Mouse (Mus musculus) hindbrain, embryonic 16.5 days (tissue): ENCODE results near the gene Parp11. TPM values are rescaled to one million over a fixed set of nuclear protein-coding genes. Genes with fewer than 3 reads are reported as not detected.

ENCODE experiments used
- ATAC-seq: fragments of 200-750 bp; cut with Nextera tagmentation; 2 replicates; pipeline ENCODE4 v1.8.0; 2017; ENCODE audit warnings: moderate TSS enrichment, moderate library complexity
- H3K27ac ChIP-seq: fragments of 300-500 bp; sonication (generic); 2 replicates; pipeline ENCODE4 v1.5.1; 2014; ENCODE audit warnings: low read depth, mild to moderate bottlenecking, control low read depth, low read length, moderate library complexity
- H3K27me3 ChIP-seq: fragments of 300-500 bp; sonication (generic); replicated peaks from 2 replicates; pipeline ENCODE4 v1.6.1; 2014; ENCODE audit warnings: low read length; ENCODE audit not compliant: control insufficient read depth, insufficient read depth
- H3K36me3 ChIP-seq: fragments of 300-500 bp; sonication (generic); 2 replicates; pipeline ENCODE4 v1.6.1; 2014; ENCODE audit warnings: mild to moderate bottlenecking, low read length, moderate library complexity, mixed read lengths; ENCODE audit not compliant: control insufficient read depth, insufficient read depth
- H3K4me1 ChIP-seq: fragments of 300-500 bp; sonication (generic); 2 replicates; pipeline ENCODE4 v1.6.1; 2014; ENCODE audit warnings: low read depth, low read length; ENCODE audit not compliant: control insufficient read depth, insufficient read depth
- H3K4me2 ChIP-seq: fragments of 300-500 bp; sonication (generic); 2 replicates; pipeline ENCODE4 v1.6.1; 2014; ENCODE audit warnings: mild to moderate bottlenecking, low read length, control low read depth, moderate library complexity
- H3K4me3 ChIP-seq: fragments of 300-500 bp; sonication (generic); 2 replicates; pipeline ENCODE4 v1.5.1; 2014; ENCODE audit warnings: mild to moderate bottlenecking, low read length, control low read depth, moderate library complexity
- H3K9ac ChIP-seq: fragments of 300-500 bp; sonication (generic); 2 replicates; pipeline ENCODE4 v1.6.1; 2014; ENCODE audit warnings: low read depth, mild to moderate bottlenecking, control low read depth, low read length, moderate library complexity
- H3K9me3 ChIP-seq: fragments of 300-500 bp; sonication (generic); 2 replicates; pipeline ENCODE4 v1.6.1; 2014; ENCODE audit warnings: mild to moderate bottlenecking, low read length, moderate library complexity; ENCODE audit not compliant: control insufficient read depth
- WGBS: fragments of 180-500 bp; shearing (Covaris S2); extraction: QIAGEN DNeasy Blood & Tissue Kit; methylation state at CpG from one replicate; pipeline ENCODE4 v1.1.7; 2014; 5-methylcytosine and 5-hydroxymethylcytosine counted together
- polyA plus RNA-seq: library from polyadenylated mRNA; unstranded; fragments of >200 nt; fragmentation: Nextera tagmentation; extraction: Ambion mirVana; gene quantifications from 2 replicates; pipeline ENCODE4 v1.2.1, GENCODE M21; 2015

The Parp11 gene
- polyA plus RNA-seq, 1 experiment from 2014 or later: 69.2 TPM

DNA sequence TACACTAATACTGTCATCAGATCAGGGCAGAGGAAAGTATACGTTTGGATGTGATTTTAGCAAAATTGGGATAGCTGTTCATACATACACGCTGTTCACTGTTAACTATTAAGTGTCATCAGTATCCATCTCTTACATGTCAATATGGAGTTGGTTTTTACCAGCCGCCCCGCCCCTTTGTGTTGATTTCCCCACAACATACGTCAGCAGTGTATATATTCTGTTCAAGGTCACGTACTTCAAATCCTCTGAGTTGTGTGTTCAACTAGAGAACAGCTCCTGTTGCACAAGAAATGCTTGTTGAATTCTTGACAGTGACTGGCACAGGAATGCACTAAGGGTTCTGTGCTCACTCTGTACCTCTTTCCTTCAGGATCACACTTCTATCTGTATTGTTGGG lies 8.2 kb downstream of the Parp11 start:
- peak overlapping the region; percentile 65 for H3K4me3 ChIP-seq
- H3K4me1 ChIP-seq: peaks cover 13% of the 10 kb centered on the region
- 85% methylated on average over 6 of the region's 6 CpGs for WGBS
- peak overlapping the region; percentile 19; the same call in 1 of the 2 replicates for H3K9ac ChIP-seq
- no peaks in the 10 kb centered on the region for H3K36me3 ChIP-seq
- H3K4me2 ChIP-seq: peak overlapping the region; percentile 68
- no peaks in the 10 kb centered on the region for H3K9me3 ChIP-seq
- H3K27me3 ChIP-seq: no peaks in the 10 kb centered on the region
- ATAC-seq: no peak
- no peak overlapping the region for H3K27ac ChIP-seq

DNA sequence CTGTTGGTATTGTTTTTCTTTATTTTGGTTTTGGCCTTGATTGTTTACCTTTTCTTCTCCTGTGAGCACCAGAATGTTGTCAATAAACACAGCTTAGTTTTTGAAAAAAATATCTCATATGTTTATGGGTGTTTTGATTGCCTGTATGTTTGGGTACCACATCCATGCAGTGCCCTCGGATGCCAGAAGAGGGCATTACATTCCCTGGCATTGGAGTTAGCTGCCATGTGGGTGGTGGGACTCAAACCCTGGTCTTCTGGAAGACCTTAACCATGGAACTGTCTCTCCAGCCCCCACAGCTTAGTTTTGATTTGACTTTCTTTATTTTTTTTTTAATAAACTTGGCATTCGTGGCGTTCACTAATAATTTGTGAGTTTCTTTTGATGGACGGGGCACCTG lies 8.8 kb downstream of the Parp11 start:
- Histone ChIP-seq H3K36me3 (no peaks in the 10 kb centered on the region), H3K4me2 (no peak overlapping the region), H3K4me1 (peaks cover 10% of the 10 kb centered on the region), H3K27ac (no peak overlapping the region), H3K9me3 (no peaks in the 10 kb centered on the region), H3K4me3 (no peak overlapping the region), H3K9ac (no peak overlapping the region), H3K27me3 (no peaks in the 10 kb centered on the region)
- 95% methylated on average over 4 of the region's 4 CpGs for WGBS
- ATAC-seq: no peak

DNA sequence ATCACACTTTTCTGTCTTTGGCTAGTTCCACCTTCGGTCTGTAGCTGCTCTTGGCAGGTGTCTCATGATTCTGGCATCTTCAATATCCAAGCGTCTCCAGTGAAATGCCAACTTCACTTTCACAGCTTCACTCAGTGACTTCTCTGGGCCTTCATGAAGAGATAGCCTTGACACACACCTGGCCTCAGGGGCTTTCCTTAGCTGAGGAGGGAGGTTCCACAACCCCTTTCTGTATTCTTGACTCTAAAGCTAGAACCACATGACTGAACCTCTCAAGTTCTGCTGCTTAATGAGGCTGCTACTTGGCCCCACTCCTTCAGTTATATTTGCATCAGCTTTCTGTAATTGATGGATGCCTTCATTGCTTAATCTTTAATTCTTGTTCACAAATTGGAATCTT lies 10.1 kb downstream of the Parp11 start:
- no peak for ATAC-seq
- H3K9ac ChIP-seq: no peak overlapping the region
- H3K27ac ChIP-seq: no peak overlapping the region
- no peaks in the 10 kb centered on the region for H3K27me3 ChIP-seq
- H3K36me3 ChIP-seq: no peaks in the 10 kb centered on the region
- peaks cover 10% of the 10 kb centered on the region for H3K4me1 ChIP-seq
- WGBS: 92% methylated on average over 2 of the region's 2 CpGs
- H3K4me3 ChIP-seq: no peak overlapping the region
- H3K9me3 ChIP-seq: no peaks in the 10 kb centered on the region
- no peak overlapping the region for H3K4me2 ChIP-seq

DNA sequence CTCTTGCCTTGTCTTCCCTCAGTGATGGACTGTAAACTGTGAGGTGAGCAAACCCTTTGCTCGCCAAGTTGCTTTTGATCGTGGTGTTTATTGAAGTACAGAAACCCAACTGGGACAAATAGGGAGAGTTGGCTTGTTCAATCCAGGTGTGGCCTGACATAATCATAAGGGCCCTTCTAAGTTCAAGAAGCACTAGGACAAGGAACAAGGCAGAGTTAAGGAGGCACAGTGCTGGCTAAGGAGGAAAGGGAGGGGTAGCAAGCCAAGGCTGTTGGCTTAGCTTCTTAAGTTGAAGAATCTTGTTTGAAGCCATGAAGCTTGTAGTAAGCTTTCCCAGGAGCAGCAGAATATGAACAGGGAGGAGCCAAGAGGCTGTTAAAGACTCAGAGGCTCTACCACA lies 13.1 kb downstream of the Parp11 start:
- H3K27ac ChIP-seq: no peak overlapping the region
- H3K4me2 ChIP-seq: no peak overlapping the region
- no peak overlapping the region for H3K4me3 ChIP-seq
- H3K4me1 ChIP-seq: peaks cover 4% of the 10 kb centered on the region
- no peaks in the 10 kb centered on the region for H3K36me3 ChIP-seq
- no peak overlapping the region for H3K9ac ChIP-seq
- H3K27me3 ChIP-seq: no peaks in the 10 kb centered on the region
- WGBS: 100% methylated on average over 2 of the region's 2 CpGs
- H3K9me3 ChIP-seq: no peaks in the 10 kb centered on the region
- no peak for ATAC-seq

DNA sequence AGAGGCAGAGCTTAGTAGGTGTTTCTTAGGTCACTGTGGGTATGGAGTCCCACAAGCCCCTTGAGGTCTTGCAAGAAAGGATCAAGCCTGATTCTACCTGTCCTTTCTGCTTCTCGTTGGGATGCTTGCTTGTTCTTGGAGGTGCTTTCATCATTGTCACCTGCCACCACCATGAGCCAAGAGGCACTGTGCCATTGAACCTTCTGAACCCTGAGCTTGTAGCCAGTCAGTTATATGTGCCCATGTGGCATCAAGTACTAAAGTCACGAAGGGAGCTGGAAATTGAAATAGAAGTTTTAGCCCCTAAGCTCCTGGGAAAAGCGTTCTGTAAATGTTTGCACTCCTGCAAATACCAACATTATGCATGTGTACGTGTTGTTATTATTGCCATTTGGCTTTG lies 14.9 kb downstream of the Parp11 start:
- no peak overlapping the region for H3K4me2 ChIP-seq
- WGBS: 96% methylated on average over 4 of the region's 4 CpGs

DNA sequence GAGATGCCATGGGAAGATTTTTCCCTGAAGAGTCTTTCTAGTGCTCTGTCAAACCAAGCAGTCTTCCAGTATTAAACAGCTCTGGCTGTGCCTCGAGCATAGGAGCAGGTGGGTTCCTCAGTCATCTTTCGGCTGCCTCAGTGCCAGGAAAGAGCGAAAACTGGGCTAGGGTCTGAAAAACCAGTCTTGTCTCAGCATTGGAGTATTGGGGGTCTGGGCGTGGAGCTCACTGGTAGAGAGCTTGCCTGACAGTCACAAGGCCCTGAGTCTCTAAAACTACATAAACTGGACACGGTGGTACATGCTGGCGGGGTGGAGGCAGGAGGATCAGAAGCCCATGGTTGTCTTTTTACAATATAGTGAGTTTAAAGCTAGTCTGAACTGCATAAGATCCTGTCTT lies 15.6 kb downstream of the Parp11 start:
- Histone ChIP-seq H3K27me3 (no peaks in the 10 kb centered on the region), H3K9me3 (no peaks in the 10 kb centered on the region), H3K4me2 (no peak overlapping the region), H3K36me3 (no peaks in the 10 kb centered on the region), H3K9ac (no peak overlapping the region), H3K4me1 (peaks cover 4% of the 10 kb centered on the region), H3K4me3 (no peak overlapping the region), H3K27ac (no peak overlapping the region)
- ATAC-seq: no peak
- 90% methylated on average over 6 of the region's 6 CpGs for WGBS

More for the DNA sequence above, 14.9 kb downstream of the Parp11 start:
- ATAC-seq: no peak
- Histone ChIP-seq H3K4me3 (no peak overlapping the region), H3K36me3 (no peaks in the 10 kb centered on the region), H3K27ac (no peak overlapping the region), H3K27me3 (no peaks in the 10 kb centered on the region), H3K4me1 (no peaks in the 10 kb centered on the region; the same call in 1 of the 2 replicates), H3K9me3 (no peaks in the 10 kb centered on the region), H3K9ac (no peak overlapping the region)

DNA sequence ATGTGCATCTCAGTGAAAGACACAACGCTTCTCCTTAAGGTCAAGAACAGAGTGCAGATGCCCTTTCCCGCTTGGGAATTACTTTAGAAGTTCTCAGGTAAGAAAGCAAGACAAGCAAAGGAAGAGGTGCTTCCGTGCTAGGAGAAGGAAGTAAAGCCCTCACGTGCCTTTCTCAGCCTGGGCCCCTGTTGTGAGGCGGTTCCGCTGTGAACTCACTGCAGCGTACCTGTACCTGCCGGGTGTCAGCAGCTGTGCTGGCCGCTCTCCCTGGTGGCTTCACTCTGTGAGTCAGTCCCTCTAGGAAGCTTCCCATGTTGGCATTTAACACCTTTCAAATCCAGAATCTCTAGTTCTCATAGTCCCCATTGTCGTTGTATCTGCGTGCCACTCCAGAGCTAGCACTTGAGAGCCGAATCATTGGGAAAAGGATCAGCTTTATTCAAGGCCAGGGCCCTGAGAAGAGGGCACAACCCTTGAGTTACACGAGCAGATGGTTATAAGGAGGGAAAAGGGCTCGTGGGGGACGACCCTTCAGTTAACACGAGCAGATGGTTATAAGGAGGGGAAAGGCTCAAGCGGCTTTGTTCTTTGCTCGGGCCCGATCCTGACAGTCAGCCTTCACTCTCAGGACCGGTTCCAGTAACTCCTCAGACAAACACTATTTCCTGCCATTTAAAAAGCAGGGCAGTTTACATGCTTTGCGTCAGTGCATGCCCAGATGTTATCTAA lies 16.8 kb downstream of the Parp11 start:
- Histone ChIP-seq H3K4me3 (no peak overlapping the region), H3K9me3 (no peaks in the 10 kb centered on the region), H3K4me1 (peaks cover 4% of the 10 kb centered on the region), H3K36me3 (no peaks in the 10 kb centered on the region), H3K27ac (no peak overlapping the region), H3K27me3 (no peaks in the 10 kb centered on the region), H3K4me2 (no peak overlapping the region), H3K9ac (no peak overlapping the region)
- 68% methylated on average over 21 of the region's 21 CpGs for WGBS
- no peak for ATAC-seq

DNA sequence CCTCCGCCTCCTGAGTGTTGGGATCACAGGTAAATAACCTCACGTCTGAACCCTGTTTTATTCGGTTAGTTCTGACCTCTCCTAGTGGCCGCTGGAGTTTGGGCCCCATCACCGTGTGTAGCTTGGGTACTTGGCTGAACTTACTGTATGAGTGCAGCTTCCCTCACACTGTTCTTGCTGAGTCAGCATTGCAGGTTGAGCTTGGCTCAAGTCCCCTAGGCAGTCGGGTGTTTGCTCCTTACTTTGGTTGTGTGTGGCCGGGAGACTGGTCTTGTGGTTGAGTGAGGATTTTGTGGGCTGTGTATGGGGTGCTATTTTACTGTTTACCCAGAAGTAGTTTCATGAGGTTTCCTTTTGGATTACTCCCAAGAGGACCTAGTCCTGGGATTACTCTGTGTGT lies 17.9 kb downstream of the Parp11 start:
- Histone ChIP-seq H3K9me3 (no peaks in the 10 kb centered on the region), H3K36me3 (no peaks in the 10 kb centered on the region), H3K4me1 (peaks cover 4% of the 10 kb centered on the region), H3K4me3 (no peak overlapping the region), H3K27ac (no peak overlapping the region), H3K4me2 (no peak overlapping the region), H3K9ac (no peak overlapping the region), H3K27me3 (no peaks in the 10 kb centered on the region)
- ATAC-seq: no peak
- WGBS: 90% methylated on average over 7 of the region's 7 CpGs

DNA sequence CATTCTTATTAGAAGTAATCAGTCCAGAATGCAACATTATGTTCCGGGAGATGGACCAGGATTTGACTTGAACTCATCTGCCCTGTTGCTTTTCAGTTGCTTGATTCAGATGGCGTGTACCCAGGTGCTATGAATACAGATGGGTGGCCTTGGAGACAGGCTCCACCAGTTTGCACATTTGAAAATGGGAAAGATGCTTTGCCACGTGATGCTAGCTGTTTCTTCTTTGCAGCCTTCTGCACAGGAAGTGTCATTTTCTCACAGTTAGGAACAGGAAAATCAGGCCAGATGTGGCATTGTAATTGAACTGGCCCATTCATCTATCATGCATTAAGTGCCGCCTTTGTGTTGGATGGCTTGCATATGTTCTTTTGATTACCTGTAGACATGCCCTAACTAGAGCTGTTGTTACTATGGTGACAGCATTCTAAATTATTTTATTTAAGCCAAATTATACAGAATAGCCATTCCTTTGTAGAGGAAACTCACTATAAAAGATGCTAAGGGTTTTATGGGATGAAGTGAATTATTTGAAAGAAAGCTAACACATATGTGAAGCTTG lies 20.2 kb downstream of the Parp11 start:
- Histone ChIP-seq H3K4me1 (peaks cover 4% of the 10 kb centered on the region), H3K4me2 (no peak overlapping the region), H3K36me3 (no peaks in the 10 kb centered on the region), H3K4me3 (no peak overlapping the region), H3K27ac (no peak overlapping the region), H3K9me3 (no peaks in the 10 kb centered on the region), H3K9ac (no peak overlapping the region), H3K27me3 (no peaks in the 10 kb centered on the region)
- WGBS: 52% methylated on average over 4 of the region's 4 CpGs
- ATAC-seq: peak; percentile 53
